Mouse (Mus musculus) thymus, adult 2 months (tissue): ENCODE results near the gene Ddx1.

Source experiments
- CTCF ChIP-seq: fragments of 200-500 bp; IDR thresholded peaks from 2 replicates; pipeline ENCODE4 v1.5.1; 2012; ENCODE audit warnings: mild to moderate bottlenecking, control low read depth, low read length, moderate library complexity, borderline replicate concordance; ENCODE audit not compliant: control insufficient read depth, poor library complexity, insufficient read depth; ENCODE audit errors: extremely low read depth
- POLR2A ChIP-seq: fragments of 200-500 bp; IDR thresholded peaks from 2 replicates; pipeline ENCODE4 v1.6.1; 2012; ENCODE audit warnings: mild to moderate bottlenecking, low read length, control low read depth, moderate library complexity; ENCODE audit not compliant: control insufficient read depth, poor library complexity, insufficient read depth; ENCODE audit errors: extremely low read depth

DNA sequence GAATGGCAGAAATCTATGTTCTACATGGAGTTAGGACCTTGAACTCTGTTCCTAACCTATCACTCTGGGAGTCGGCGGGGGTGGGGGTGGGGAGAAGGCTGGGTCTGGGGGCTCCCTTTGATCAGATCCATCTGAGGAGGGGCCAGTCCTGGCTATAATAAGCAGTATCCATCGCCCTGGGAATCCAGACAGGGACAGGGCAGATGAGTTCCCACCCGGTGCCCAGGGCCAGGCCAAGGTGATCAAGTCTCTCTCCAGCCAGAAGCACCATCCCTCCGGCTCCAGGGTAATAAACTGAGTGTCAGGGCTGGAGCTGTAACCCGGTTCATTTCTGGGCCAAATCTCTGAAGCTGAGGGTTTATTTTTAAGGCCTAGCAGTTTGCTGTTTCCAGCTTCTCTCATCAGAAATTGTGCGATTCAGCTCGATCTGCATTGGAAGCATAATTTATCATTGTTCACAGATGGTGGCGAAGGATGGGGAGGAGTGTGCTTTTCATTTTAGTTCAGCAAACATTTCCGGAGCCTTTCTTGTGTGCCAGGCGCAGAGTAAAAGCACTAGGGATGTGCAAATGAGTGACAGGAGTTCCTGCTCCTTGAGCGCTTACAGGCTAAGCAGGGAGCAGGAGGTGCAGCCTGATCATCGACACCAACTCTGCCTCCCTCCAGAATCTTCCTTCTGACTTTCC, 39.2 kb downstream of the Ddx1 start:
- no peak for TF ChIP-seq CTCF
- no peak for TF ChIP-seq POLR2A
